Mouse (Mus musculus): Measurements from ENCODE around the gene Med6. TPM values are rescaled to one million over a fixed set of nuclear protein-coding genes. Genes with fewer than 3 reads are reported as not detected.

The Med6 gene
- 10 to 100 TPM; 23.8 to 24.8 TPM for total RNA-seq (2021)
- long read RNA-seq, experiment 1, transcript Med6-204 (8 exons, 1,059 nt): major isoform, 13 of 16 reads
- long read RNA-seq, experiment 1, partial matches to known transcripts: 2 of 16 reads
- long read RNA-seq, experiment 1, other reads (novel, unspliced or antisense): 0 of 16 reads
- long read RNA-seq, experiment 2, transcript Med6-204 (8 exons, 1,059 nt): major isoform, 10 of 10 reads
- long read RNA-seq, experiment 2, partial matches to known transcripts: 0 of 10 reads
- long read RNA-seq, experiment 2, other reads (novel, unspliced or antisense): 0 of 10 reads

GRCm38 (mm10) chr12:81594902-81595671 lies at the start of gene Med6:
TSS of gene Med6 (minus strand) at chr12:81595008.
- DNase-seq: peak; percentile 93 to 96

DNA sequence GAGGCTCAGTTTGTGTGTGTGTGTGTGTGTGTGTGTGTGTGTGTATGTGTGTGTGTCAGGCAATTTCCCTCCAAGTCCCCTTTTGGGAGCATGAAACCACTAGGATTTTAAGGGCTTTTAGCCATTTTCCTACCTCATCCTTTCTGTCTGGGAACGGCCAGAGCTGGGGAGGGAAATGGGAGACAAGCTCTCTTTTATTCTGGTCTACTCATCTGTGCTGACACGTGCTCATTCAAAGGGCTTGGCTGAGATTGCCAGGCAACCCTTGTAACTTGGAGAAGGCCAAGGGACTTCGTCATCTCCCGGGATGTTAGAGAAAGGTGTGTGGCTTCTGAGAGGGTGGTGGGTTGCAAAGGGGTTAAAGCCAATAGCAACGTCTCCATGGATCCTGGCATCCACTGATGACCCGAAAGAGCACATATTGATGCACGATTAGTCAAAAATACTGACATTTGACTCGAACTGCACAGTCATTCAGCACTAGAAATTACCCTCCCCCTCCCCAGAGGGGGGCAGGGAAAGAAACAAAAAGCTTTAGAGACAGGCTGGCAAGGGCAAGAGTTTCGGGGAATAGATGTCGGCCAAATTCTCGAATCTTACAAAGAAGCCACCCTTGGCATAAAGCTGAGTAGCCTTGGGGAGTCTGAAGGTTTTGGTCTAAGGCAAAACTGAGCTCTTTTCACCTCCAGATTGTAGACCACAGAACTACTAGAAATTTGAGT lies 47.7 kb upstream of the Med6 start:
- no peak for DNase-seq

GRCm38 (mm10) chr12:81640656-81641055 lies 45.8 kb upstream of the Med6 start:
- no peak for DNase-seq

- no peak for DNase-seq
Observed at GRCm38 (mm10) chr12:81633246-81633645, 38.4 kb upstream of the Med6 start.

DNA sequence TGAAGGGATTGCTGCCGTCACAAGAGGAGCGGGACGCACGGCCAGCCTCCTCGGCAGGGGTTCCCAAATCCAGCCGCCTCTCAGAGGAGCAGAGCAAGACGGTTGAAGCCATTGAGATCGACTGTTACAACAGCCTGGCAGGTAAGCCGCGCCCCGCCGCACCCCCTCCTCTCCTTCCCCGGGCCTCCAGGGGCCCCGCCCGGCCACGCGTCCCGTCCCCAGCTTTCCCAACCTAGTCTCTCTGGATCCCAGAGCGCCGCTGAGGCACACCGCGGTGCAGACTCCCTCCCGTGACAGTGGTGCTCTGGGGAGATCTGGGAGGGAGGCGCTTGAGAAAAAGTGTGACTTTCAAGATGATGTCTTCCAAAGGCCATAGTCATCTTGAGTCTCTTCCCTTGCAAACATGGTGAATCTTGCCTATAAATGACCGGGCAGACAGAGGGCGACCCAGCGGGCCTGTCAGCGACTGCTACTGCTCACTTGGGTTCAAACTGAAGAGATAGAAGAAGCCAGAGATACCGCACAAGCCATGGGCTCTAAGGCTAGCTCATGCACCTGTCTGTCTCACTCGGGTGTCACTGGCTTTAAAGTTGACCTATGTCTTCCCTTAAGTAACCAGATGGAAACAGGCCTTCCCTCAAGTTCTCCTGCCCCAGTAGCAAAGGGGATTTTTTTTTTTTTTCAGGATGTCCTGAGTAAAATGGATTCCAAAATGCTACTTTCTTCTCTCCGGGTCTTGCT lies 37.0 kb upstream of the Med6 start:
- peak in 1 of 2 experiments; percentile 13 for DNase-seq

DNA sequence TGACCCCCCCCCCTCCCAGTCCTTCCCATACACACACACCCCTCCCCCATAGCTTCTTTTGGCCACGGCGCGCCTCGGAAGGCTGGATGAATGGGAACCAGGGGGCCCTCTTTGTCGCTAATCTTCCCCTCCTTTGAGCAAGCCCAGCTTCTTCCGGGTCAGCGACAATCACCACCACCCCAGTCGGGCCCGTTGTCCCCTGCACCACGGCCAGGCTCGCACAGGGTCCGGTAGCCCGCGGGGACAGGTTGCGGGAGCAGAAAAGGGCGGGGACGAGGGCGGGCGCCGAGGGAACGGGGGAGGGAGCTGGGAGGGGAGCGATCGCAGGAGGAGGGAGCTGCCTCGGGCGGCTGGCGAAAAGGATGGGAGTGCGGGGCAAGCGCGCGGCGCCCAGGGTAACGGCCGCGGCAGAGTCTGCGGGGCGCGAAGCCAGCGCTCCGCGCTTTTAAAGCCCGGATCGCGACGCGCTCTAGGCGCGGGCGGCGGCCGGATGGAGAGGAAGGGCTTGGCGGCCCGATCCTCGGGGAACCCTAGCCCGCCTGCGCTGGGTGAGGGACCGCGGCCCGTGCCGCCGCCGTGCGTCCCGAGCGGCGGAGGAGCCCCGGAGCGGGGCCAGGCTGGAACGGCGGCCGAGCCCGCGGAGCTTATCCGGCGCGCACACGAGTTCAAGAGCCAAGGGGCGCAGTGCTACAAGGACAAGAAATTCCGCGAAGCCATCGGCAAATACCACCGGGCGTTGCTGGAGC lies 36.3 kb upstream of the Med6 start, which contains the start of gene Ttc9:
Ttc9 (plus strand) TSS at position 335 of the 746 bp plus-strand sequence.
- peak; percentile 55 to 61 for DNase-seq

- DNase-seq: peak in 1 of 2 experiments; percentile 32
Observed at GRCm38 (mm10) chr12:81630520-81630914, 35.7 kb upstream of the Med6 start.

GRCm38 (mm10) chr12:81628091-81628490 lies 33.3 kb upstream of the Med6 start:
- no peak for DNase-seq

DNA sequence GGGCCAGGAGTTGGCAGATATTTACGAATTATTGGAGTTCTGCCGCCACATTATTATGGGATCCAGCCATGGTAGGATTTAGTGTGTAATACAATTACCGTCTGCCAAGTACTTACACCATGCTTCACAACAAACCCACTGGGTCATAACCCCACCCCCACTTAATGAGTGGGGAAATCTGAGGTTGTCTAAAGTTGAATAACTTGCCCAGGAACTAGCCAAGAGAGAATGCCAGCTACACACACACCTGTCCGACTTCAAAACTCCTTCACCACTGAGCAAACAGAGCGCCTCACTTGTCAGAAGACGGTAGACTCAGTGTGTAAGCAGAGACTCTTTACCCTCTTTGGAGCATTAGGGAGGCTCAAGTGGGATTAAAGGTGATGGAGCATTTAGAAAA lies 32.6 kb upstream of the Med6 start:
- no peak for DNase-seq

GRCm38 (mm10) chr12:81626226-81626861 lies 31.5 kb upstream of the Med6 start:
- no peak for DNase-seq

GRCm38 (mm10) chr12:81623377-81623776 lies 28.6 kb upstream of the Med6 start:
- DNase-seq: no peak

DNA sequence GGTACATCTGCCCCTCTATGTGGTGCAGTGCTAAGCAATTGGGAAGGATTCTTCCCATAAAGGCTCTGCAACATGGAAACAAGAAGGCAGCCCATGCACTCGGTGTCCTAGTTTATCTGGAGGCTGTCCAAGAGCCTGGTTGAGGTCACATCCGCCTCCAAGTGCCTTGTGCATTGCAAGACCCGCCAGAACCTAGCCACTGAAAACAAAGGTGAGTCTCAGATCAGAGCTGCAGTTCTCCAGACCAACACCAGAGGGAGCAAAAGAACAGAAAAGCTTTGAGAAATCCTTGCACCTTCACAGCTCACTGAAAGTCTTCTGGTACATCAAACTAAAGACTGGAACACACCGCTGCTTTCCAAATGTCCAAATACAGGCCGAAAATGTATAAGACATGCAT lies 24.5 kb upstream of the Med6 start:
- peak; percentile 63 to 77 for DNase-seq

GRCm38 (mm10) chr12:81616980-81617379 lies 22.2 kb upstream of the Med6 start:
- no peak for DNase-seq

- DNase-seq: no peak
Observed at GRCm38 (mm10) chr12:81615807-81616206, 21.0 kb upstream of the Med6 start.

- no peak for DNase-seq
Observed at GRCm38 (mm10) chr12:81609445-81609844, 14.6 kb upstream of the Med6 start.

DNA sequence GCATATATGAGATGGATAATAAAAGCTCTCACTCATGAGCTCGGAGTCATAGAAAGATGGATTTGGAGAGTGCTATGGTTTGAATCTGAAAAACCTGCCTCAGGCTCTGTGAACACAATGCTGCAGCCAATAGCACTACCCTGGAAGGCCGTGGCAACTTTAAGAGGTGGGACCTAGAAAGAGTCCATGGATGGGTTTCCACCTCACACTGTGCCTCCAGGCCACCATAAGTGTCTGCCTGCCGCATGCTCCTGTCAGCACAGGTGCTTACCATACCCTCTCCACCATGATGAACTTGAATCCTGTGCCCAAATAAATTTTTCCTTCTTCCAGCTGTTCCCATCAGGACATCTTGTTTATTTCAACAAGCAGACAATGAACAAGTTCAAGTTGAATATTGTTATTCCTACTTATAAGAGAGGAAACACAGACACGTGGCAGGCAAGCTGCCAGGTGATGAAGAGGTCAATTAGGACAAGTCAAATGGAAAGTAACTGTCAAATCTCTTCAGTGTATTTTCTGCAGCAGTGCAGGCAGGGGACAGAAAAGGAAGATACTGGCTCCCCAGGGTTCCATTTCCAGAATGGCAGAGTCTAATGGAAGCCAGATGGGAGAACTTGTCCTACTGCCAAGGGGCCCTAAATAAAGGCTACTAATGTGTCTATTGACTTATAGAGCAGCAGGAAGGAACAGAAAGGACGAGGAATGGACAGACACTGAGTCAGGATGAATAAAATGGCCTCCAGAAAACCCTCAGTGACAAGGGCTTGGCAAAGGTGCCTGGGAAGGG lies 10.4 kb upstream of the Med6 start:
- DNase-seq: no peak

DNA sequence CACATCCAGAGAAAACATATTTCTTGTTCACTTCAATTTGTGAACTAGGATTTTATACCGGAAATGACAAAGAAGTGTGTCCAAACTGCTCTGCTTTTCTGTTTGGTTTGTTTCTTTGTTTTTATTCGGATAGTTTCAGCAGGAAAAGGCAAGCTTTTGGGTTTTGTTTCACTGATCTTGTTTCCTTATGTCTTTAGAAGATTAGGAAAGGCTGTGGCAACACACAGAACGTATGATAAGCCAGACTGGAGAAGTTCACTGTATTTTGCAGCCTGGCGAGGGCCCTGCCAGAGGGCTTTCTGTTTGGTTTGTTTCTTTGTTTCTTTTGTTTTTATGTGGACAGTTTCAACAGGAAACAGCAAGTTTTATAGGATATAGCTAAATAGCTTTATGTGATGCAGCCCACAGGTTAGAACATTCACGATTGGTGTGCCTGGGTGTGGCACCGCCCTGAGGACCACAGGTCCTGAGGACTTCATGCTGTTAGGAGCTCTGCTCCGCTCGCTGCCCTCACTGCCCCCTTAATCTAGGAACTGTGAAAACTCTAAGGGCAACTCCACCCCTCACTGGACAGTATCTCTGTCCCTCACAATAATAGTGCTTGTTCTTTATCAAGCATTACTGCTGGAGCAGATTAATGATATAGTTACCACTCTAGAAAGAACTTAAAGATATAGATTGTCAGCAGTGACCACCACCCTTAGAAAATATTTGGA lies 1.9 kb upstream of the Med6 start:
- DNase-seq: no peak

DNA sequence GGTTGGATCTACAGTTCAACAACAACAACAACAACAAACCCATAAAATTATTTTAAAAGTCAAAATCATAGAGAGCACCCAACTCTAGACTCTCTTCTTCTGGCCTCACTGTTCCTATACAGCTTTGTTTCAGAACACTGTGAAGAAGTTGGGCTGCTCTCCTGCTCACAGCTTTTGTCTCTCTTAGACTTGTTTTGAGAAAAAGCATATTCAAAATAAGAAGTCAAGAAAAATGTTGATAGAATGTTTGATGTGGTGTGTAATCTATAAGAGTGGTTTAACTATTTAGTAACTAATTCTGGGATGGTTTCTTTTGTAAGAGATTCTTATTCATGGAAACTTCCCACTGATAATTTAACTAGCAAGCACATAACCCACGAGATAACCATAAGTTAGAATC lies 26.4 kb downstream of the Med6 start, which contains the start of gene Adam21:
Adam21 (minus strand) TSS at position 101 of the 400 bp plus-strand sequence.
- DNase-seq: no peak

GRCm38 (mm10) chr12:81567931-81568330 lies 26.9 kb downstream of the Med6 start:
- no peak for DNase-seq
